Mouse (Mus musculus) gastrocnemius, postnatal 36 days (tissue): ENCODE measurements around the gene Lnx2. TPM values are rescaled to one million over a fixed set of nuclear protein-coding genes. Genes with fewer than 3 reads are reported as not detected.
A peak's percentile ranks its signal among the peaks of the same experiment; 100 is the strongest.

Experiments used
- DNase-seq, 2 experiments: peaks; one replicate each; pipeline ENCODE4 v3.0.0; 2022
- intact Hi-C: fragments of 180-260 bp; cut with DNase I; formaldehyde crosslinking; loops from one replicate; pipeline ENCODE4 v1.15.1; 2025
- long read RNA-seq, 2 experiments: library from polyadenylated mRNA; stranded (forward); transcript quantifications; one replicate each; pipeline ENCODE4 v2.0.0; 2021
- total RNA-seq, 2 experiments: library from RNA; stranded (reverse); gene quantifications; 2 replicates each; pipeline ENCODE4 v1.2.3; 2021

The Lnx2 gene
- total RNA-seq, result 1 to 10 TPM; 2.1 to 2.4 TPM
- long read RNA-seq, experiment 1, full-length matches to known transcripts, result 2 of 5 reads
- long read RNA-seq, experiment 1, partial matches to known transcripts, result 0 of 5 reads
- long read RNA-seq, experiment 1, other reads (novel, unspliced or antisense), result 3 of 5 reads
- long read RNA-seq, experiment 2, full-length matches to known transcripts, result 1 of 3 reads
- long read RNA-seq, experiment 2, partial matches to known transcripts, result 0 of 3 reads
- long read RNA-seq, experiment 2, other reads (novel, unspliced or antisense), result 2 of 3 reads

GRCm38 (mm10) chr5:147076026-147076798 lies at the start of gene Lnx2:
TSS of gene Lnx2 (minus strand) at chr5:147076586.
- peak; percentile 95 to 98 for DNase-seq
- intact Hi-C loops, result loop anchor here (5.0 kb wide), 1 partner anchor 39 kb away; no protein-coding TSS in a partner anchor

- DNase-seq, result no peak
- intact Hi-C loops, result no loop called here
Measured at GRCm38 (mm10) chr5:147125542-147126185, 49.3 kb upstream of the Lnx2 start.

- no peak for DNase-seq
- intact Hi-C loops, result no loop called here
Measured at GRCm38 (mm10) chr5:147124794-147125193, 48.4 kb upstream of the Lnx2 start.

- DNase-seq, result no peak
- intact Hi-C loops, result no loop called here
Measured at GRCm38 (mm10) chr5:147121146-147121545, 44.8 kb upstream of the Lnx2 start.

GRCm38 (mm10) chr5:147117027-147117426 lies 40.6 kb upstream of the Lnx2 start:
- no peak for DNase-seq
- intact Hi-C loops, result no loop called here

GRCm38 (mm10) chr5:147115631-147116030 lies 39.2 kb upstream of the Lnx2 start:
- intact Hi-C loops, result no loop called here
- no peak for DNase-seq

GRCm38 (mm10) chr5:147114738-147115137 lies 38.4 kb upstream of the Lnx2 start:
- intact Hi-C loops, result no loop called here
- DNase-seq, result no peak

GRCm38 (mm10) chr5:147108861-147109591 lies 32.6 kb upstream of the Lnx2 start:
- intact Hi-C loops, result no loop called here

GRCm38 (mm10) chr5:147107276-147107675 lies 30.9 kb upstream of the Lnx2 start:
- no peak for DNase-seq
- intact Hi-C loops, result no loop called here

More at GRCm38 (mm10) chr5:147108861-147109591, 32.6 kb upstream of the Lnx2 start:
- DNase-seq, result no peak

GRCm38 (mm10) chr5:147102295-147102694 lies 25.9 kb upstream of the Lnx2 start:
- DNase-seq, result no peak
- intact Hi-C loops, result no loop called here

- DNase-seq, result no peak
- intact Hi-C loops, result no loop called here
Measured at GRCm38 (mm10) chr5:147100180-147100579, 23.8 kb upstream of the Lnx2 start.

GRCm38 (mm10) chr5:147098667-147099066 lies 22.3 kb upstream of the Lnx2 start:
- intact Hi-C loops, result no loop called here
- DNase-seq, result no peak

- intact Hi-C loops, result no loop called here
- DNase-seq, result no peak
Measured at GRCm38 (mm10) chr5:147096586-147096985, 20.2 kb upstream of the Lnx2 start.

- intact Hi-C loops, result no loop called here
Measured at GRCm38 (mm10) chr5:147094296-147094695, 17.9 kb upstream of the Lnx2 start.

GRCm38 (mm10) chr5:147092448-147092847 lies 16.1 kb upstream of the Lnx2 start:
- no peak for DNase-seq
- intact Hi-C loops, result no loop called here

More at GRCm38 (mm10) chr5:147094296-147094695, 17.9 kb upstream of the Lnx2 start:
- no peak for DNase-seq

- no peak for DNase-seq
- intact Hi-C loops, result no loop called here
Measured at GRCm38 (mm10) chr5:147090256-147090963, 14.0 kb upstream of the Lnx2 start.

- DNase-seq, result no peak
- intact Hi-C loops, result no loop called here
Measured at GRCm38 (mm10) chr5:147089836-147090235, 13.4 kb upstream of the Lnx2 start.

GRCm38 (mm10) chr5:147086816-147087215 lies 10.4 kb upstream of the Lnx2 start:
- no peak for DNase-seq
- intact Hi-C loops, result no loop called here

GRCm38 (mm10) chr5:147085201-147085894 lies 9.0 kb upstream of the Lnx2 start:
- DNase-seq, result no peak
- intact Hi-C loops, result no loop called here
